Mouse (Mus musculus) heart, embryonic 14.5 days (tissue): Measurements from ENCODE around the gene Asic2. TPM values are rescaled to one million over a fixed set of nuclear protein-coding genes. Genes with fewer than 3 reads are reported as not detected.

Experiments used
- ATAC-seq: fragments of 200-750 bp; cut with Nextera tagmentation; 2 replicates; pipeline ENCODE4 v1.8.0; 2017; ENCODE audit warnings: low read depth, moderate TSS enrichment; ENCODE audit not compliant: insufficient number of reproducible peaks, insufficient read depth, low FRiP score
- H3K27ac ChIP-seq, 2 experiments: fragments of 200-500 bp in 1 of 2; fragments of 300-500 bp in 1 of 2; sonication (generic) in 1 of 2; replicated peaks in 1 of 2; 2 replicates each; pipeline ENCODE4 v1.5.1; 2012 to 2014; ENCODE audit warnings: low read depth in 2 of 2, low read length in 2 of 2, control low read depth in 1 of 2, mild to moderate bottlenecking in 1 of 2, mixed read lengths in 1 of 2; ENCODE audit not compliant: control insufficient read depth in 1 of 2, insufficient read depth in 1 of 2
- H3K27me3 ChIP-seq: fragments of 300-500 bp; sonication (generic); 2 replicates; pipeline ENCODE4 v1.6.1; 2014; ENCODE audit warnings: mild to moderate bottlenecking, low read length, control low read depth; ENCODE audit not compliant: control insufficient read depth, insufficient read depth
- H3K36me3 ChIP-seq: fragments of 300-500 bp; sonication (generic); 2 replicates; pipeline ENCODE4 v1.6.1; 2014; ENCODE audit warnings: mild to moderate bottlenecking, control low read depth, low read length, mixed read lengths; ENCODE audit not compliant: control insufficient read depth, insufficient read depth
- H3K4me1 ChIP-seq, 2 experiments: fragments of 200-500 bp in 1 of 2; fragments of 300-500 bp in 1 of 2; sonication (generic) in 1 of 2; 2 replicates each; pipeline ENCODE4 v1.6.1; 2012 to 2014; ENCODE audit warnings: low read length in 2 of 2, control low read depth in 1 of 2, mixed read lengths in 1 of 2; ENCODE audit not compliant: control insufficient read depth in 2 of 2, insufficient read depth in 2 of 2
- H3K4me2 ChIP-seq: fragments of 300-500 bp; sonication (generic); 2 replicates; pipeline ENCODE4 v1.6.1; 2014; ENCODE audit warnings: mild to moderate bottlenecking, low read length
- H3K4me3 ChIP-seq, 2 experiments: fragments of 200-500 bp in 1 of 2; fragments of 300-500 bp in 1 of 2; sonication (generic) in 1 of 2; 2 replicates each; pipeline ENCODE4 v1.5.1; 2012 to 2014; ENCODE audit warnings: low read length in 2 of 2, mild to moderate bottlenecking in 2 of 2, control low read depth in 1 of 2, low read depth in 1 of 2, moderate library complexity in 1 of 2; ENCODE audit not compliant: control insufficient read depth in 1 of 2, insufficient read depth in 1 of 2
- H3K9ac ChIP-seq: fragments of 300-500 bp; sonication (generic); 2 replicates; pipeline ENCODE4 v1.6.1; 2014; ENCODE audit warnings: mild to moderate bottlenecking, low read length
- H3K9me3 ChIP-seq: fragments of 300-500 bp; sonication (generic); 2 replicates; pipeline ENCODE4 v1.6.1; 2016; ENCODE audit warnings: low read length, control low read depth; ENCODE audit not compliant: control insufficient read depth
- WGBS: fragments of 180-500 bp; shearing (Covaris S2); extraction: QIAGEN DNeasy Blood & Tissue Kit; methylation state at CpG from one replicate; pipeline ENCODE4 v1.1.7; 2014; 5-methylcytosine and 5-hydroxymethylcytosine counted together
- polyA plus RNA-seq: library from polyadenylated mRNA; unstranded; fragments of >200 nt; fragmentation: Nextera tagmentation; extraction: Ambion mirVana; gene quantifications from 2 replicates; pipeline ENCODE4 v1.2.1, GENCODE M21; 2014

The Asic2 gene
- polyA plus RNA-seq, 1 experiment from 2014 or later = not detected

GRCm38 (mm10) chr11:81714801-81715200 lies 253.5 kb downstream of the Asic2 start:
- no peak overlapping the region for H3K27ac ChIP-seq
- ATAC-seq = no peak
- H3K27me3 ChIP-seq = no peaks in the 10 kb centered on the region
- WGBS = 73% methylated on average over 4 of the region's 4 CpGs
- no peak overlapping the region for H3K4me2 ChIP-seq
- H3K9me3 ChIP-seq = no peaks in the 10 kb centered on the region
- no peak overlapping the region for H3K4me3 ChIP-seq
- H3K36me3 ChIP-seq = no peaks in the 10 kb centered on the region
- no peaks in the 10 kb centered on the region for H3K4me1 ChIP-seq
- no peak overlapping the region for H3K9ac ChIP-seq

GRCm38 (mm10) chr11:81706996-81707395 lies 261.3 kb downstream of the Asic2 start:
- ATAC-seq = no peak
- Histone ChIP-seq H3K4me1 (no peaks in the 10 kb centered on the region), H3K27me3 (no peaks in the 10 kb centered on the region), H3K4me3 (no peak overlapping the region), H3K27ac (no peak overlapping the region), H3K9me3 (no peaks in the 10 kb centered on the region), H3K9ac (no peak overlapping the region), H3K4me2 (no peak overlapping the region), H3K36me3 (no peaks in the 10 kb centered on the region)
- WGBS = 65% methylated on average over 5 of the region's 5 CpGs

- no peak overlapping the region for H3K27ac ChIP-seq
- H3K4me1 ChIP-seq = no peaks in the 10 kb centered on the region
- no peaks in the 10 kb centered on the region for H3K9me3 ChIP-seq
- H3K4me3 ChIP-seq = no peak overlapping the region
- H3K36me3 ChIP-seq = no peaks in the 10 kb centered on the region
- 48% methylated on average over 1 of the region's 1 CpGs for WGBS
- ATAC-seq = no peak
- H3K9ac ChIP-seq = no peak overlapping the region
- no peaks in the 10 kb centered on the region for H3K27me3 ChIP-seq
- no peak overlapping the region for H3K4me2 ChIP-seq
These were observed 270.2 kb downstream of the Asic2 start for GRCm38 (mm10) chr11:81698008-81698407.

- H3K4me3 ChIP-seq = no peak overlapping the region
- H3K4me2 ChIP-seq = no peak overlapping the region
- no peak overlapping the region for H3K27ac ChIP-seq
- no peaks in the 10 kb centered on the region for H3K9me3 ChIP-seq
- WGBS = 70% methylated on average over 2 of the region's 2 CpGs
- H3K27me3 ChIP-seq = no peaks in the 10 kb centered on the region
- H3K9ac ChIP-seq = no peak overlapping the region
- no peak for ATAC-seq
- H3K4me1 ChIP-seq = no peaks in the 10 kb centered on the region
- H3K36me3 ChIP-seq = no peaks in the 10 kb centered on the region
These were observed 272.8 kb downstream of the Asic2 start for GRCm38 (mm10) chr11:81695501-81695900.

GRCm38 (mm10) chr11:81680511-81680910 lies 287.7 kb downstream of the Asic2 start:
- Histone ChIP-seq H3K4me3 (no peak overlapping the region), H3K9ac (no peak overlapping the region), H3K27me3 (no peaks in the 10 kb centered on the region), H3K27ac (no peak overlapping the region), H3K9me3 (no peaks in the 10 kb centered on the region), H3K4me1 (no peaks in the 10 kb centered on the region), H3K4me2 (no peak overlapping the region), H3K36me3 (no peaks in the 10 kb centered on the region)
- ATAC-seq = no peak
- 72% methylated on average over 2 of the region's 2 CpGs for WGBS

- no peaks in the 10 kb centered on the region; the same call in 1 of the 2 replicates for H3K27me3 ChIP-seq
- H3K9ac ChIP-seq = no peak overlapping the region
- H3K9me3 ChIP-seq = no peaks in the 10 kb centered on the region
- H3K4me2 ChIP-seq = no peak overlapping the region
- H3K4me1 ChIP-seq = no peaks in the 10 kb centered on the region
- H3K36me3 ChIP-seq = no peaks in the 10 kb centered on the region
- H3K4me3 ChIP-seq = no peak overlapping the region
- no peak for ATAC-seq
- no peak overlapping the region for H3K27ac ChIP-seq
These were observed 296.5 kb downstream of the Asic2 start for GRCm38 (mm10) chr11:81671724-81672123.

GRCm38 (mm10) chr11:81670436-81670835 lies 297.8 kb downstream of the Asic2 start:
- Histone ChIP-seq H3K4me2 (no peak overlapping the region), H3K27me3 (no peaks in the 10 kb centered on the region; the same call in 1 of the 2 replicates)

GRCm38 (mm10) chr11:81658850-81659249 lies 309.4 kb downstream of the Asic2 start:
- Histone ChIP-seq H3K36me3 (no peaks in the 10 kb centered on the region), H3K27me3 (no peaks in the 10 kb centered on the region), H3K9ac (no peak overlapping the region), H3K4me3 (no peak overlapping the region), H3K9me3 (no peaks in the 10 kb centered on the region), H3K4me1 (no peaks in the 10 kb centered on the region), H3K27ac (no peak overlapping the region), H3K4me2 (no peak overlapping the region)
- ATAC-seq = no peak
- WGBS = 34% methylated on average over 1 of the region's 1 CpGs

More at GRCm38 (mm10) chr11:81670436-81670835, 297.8 kb downstream of the Asic2 start:
- no peaks in the 10 kb centered on the region for H3K36me3 ChIP-seq
- no peak overlapping the region for H3K27ac ChIP-seq
- WGBS = 64% methylated on average over 3 of the region's 3 CpGs
- H3K4me3 ChIP-seq = no peak overlapping the region
- ATAC-seq = no peak
- no peaks in the 10 kb centered on the region for H3K9me3 ChIP-seq
- no peaks in the 10 kb centered on the region for H3K4me1 ChIP-seq
- no peak overlapping the region for H3K9ac ChIP-seq
